Mouse (Mus musculus) ES-Bruce4 (cell line): ENCODE measurements around the gene Col28a1.

Source experiments
- CTCF ChIP-seq: IDR thresholded peaks from one replicate; pipeline ENCODE4 v1.8.1; 2011; ENCODE audit warnings: low read depth, low read length
- POLR2A ChIP-seq: IDR thresholded peaks from one replicate; pipeline ENCODE4 v1.8.1; 2011; ENCODE audit warnings: low read length; ENCODE audit not compliant: insufficient read depth

DNA sequence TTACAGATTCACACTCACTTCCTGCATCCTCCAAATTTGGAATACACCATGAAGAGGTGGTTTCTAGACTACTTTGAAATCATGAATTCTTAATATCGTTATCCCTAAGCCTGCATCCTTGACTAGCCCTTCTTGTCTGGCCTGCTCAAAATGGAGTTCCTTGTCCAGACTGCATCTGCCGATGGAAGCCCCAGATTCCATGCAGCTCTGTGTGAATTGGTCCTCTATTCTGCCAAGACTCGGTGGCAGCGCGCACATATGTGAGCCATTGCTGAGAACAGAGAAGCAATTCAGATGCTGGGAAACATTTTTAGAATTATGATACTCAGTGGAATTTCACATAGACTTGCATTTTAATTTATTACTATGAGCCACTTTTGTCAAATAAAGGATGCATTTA lies 123.4 kb downstream of the Col28a1 start:
- TF ChIP-seq POLR2A (no peak), CTCF (no peak)
